Mouse (Mus musculus) G1E (cell line): ENCODE data around the gene Lrch1.

ENCODE experiments used
- CTCF ChIP-seq: IDR thresholded peaks from 2 replicates; pipeline ENCODE4 v1.5.1; 2012; ENCODE audit warnings: low read depth, low read length, inconsistent platforms, mixed read lengths
- GATA1 ChIP-seq: IDR thresholded peaks from 2 replicates; pipeline ENCODE4 v1.6.1; 2012; ENCODE audit warnings: borderline replicate concordance, low read length, inconsistent platforms, mixed read lengths
- GATA2 ChIP-seq: IDR thresholded peaks from 2 replicates; pipeline ENCODE4 v1.6.1; 2012; ENCODE audit warnings: low read depth, low read length, inconsistent platforms, borderline replicate concordance
- POLR2AphosphoS5 ChIP-seq: IDR thresholded peaks from 2 replicates; pipeline ENCODE4 v1.6.1; 2012; ENCODE audit warnings: low read depth, low read length, inconsistent platforms; ENCODE audit not compliant: insufficient replicate concordance
- TAL1 ChIP-seq: conservative IDR thresholded peaks from 2 replicates; pipeline ENCODE4 v1.6.1; 2012; ENCODE audit warnings: low read depth, low read length, inconsistent platforms, mixed read lengths

- TF ChIP-seq CTCF (no peak), GATA1 (no peak), POLR2AphosphoS5 (no peak), TAL1 (no peak), GATA2 (no peak)
Measured at GRCm38 (mm10) chr14:74940741-74941140, 6.9 kb downstream of the Lrch1 start.
